Mouse (Mus musculus): Measurements from ENCODE around the gene Il31. TPM values are rescaled to one million over a fixed set of nuclear protein-coding genes. Genes with fewer than 3 reads are reported as not detected.
A peak's percentile ranks its signal among the peaks of the same experiment; 100 is the strongest.

Il31 gene
- not detected in 2 replicates for polyA plus RNA-seq (2016; fragmentation: Nextera tagmentation; extraction: Ambion mirVana)

- 8% methylated on average over 25 of the region's 25 CpGs for WGBS
- peak within 1 kb of the TSS; percentile 40 for H3K4me3 ChIP-seq
- 0 out of 2 replicates have a peak within 1 kb of the TSS, but pooled peaks have one; percentile 24 for H3K9ac ChIP-seq
- peaks cover 11% of the 10 kb centered on the region for H3K4me1 ChIP-seq (replicated peaks)
- no peaks in the 10 kb centered on the region for H3K36me3 ChIP-seq
- H3K27ac ChIP-seq (ENCODE audit: poor library complexity, severe bottlenecking), result no peak within 1 kb of the TSS
- peak within 1 kb of the TSS; percentile 72 for H3K4me2 ChIP-seq
- H3K9me3 ChIP-seq (replicated peaks), result no peaks in the 10 kb centered on the region
- H3K27me3 ChIP-seq (replicated peaks), result peaks cover 6% of the 10 kb centered on the region; the same call in 1 of the 2 replicates
- ATAC-seq (ENCODE audit: insufficient number of reproducible peaks, low FRiP score), result peak; percentile 48; the same call in 1 of the 2 replicates
Measured at GRCm38 (mm10) chr5:123489112-123489785, at the start of gene Il31, which contains the start of gene Lrrc43. Il31 (minus strand) TSS chr5:123489489. Lrrc43 (plus strand) TSS chr5:123489305.

DNA sequence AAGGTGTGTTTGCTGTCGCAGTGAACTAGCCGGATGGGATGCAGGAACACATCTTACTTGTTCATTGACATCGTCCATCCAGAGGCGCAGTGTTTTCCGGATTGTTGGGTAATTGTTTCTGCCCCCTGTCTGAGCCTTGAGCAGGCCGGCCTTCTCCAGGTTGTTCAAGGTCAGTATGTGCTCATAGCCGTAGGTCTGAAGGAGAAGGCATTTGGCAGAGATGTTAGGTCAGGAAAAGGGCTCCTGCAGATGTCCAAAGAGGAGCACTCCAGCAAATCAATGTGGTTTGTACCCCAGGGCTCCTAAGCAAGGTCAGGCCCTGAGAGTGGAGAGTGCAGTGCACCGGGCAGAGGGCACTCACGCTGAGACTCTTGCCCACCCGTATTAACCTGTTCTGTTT lies 44.5 kb upstream of the Il31 start:
- Histone ChIP-seq H3K9me3 (replicated peaks) (no peaks in the 10 kb centered on the region), H3K9ac (no peak overlapping the region), H3K27ac (ENCODE audit: poor library complexity, severe bottlenecking) (no peak overlapping the region), H3K36me3 (peaks cover 84% of the 10 kb centered on the region), H3K4me2 (no peak overlapping the region), H3K4me3 (no peak overlapping the region), H3K27me3 (replicated peaks) (no peaks in the 10 kb centered on the region), H3K4me1 (replicated peaks) (no peaks in the 10 kb centered on the region)
- no peak for ATAC-seq (ENCODE audit: insufficient number of reproducible peaks, low FRiP score)
- 89% methylated on average over 10 of the region's 10 CpGs for WGBS

- H3K27ac ChIP-seq (ENCODE audit: poor library complexity, severe bottlenecking), result no peak overlapping the region
- H3K4me2 ChIP-seq, result no peak overlapping the region
- H3K4me3 ChIP-seq, result no peak overlapping the region
- no peak for ATAC-seq (ENCODE audit: insufficient number of reproducible peaks, low FRiP score)
- WGBS, result 84% methylated on average over 8 of the region's 8 CpGs
- no peak overlapping the region for H3K9ac ChIP-seq
- no peaks in the 10 kb centered on the region for H3K4me1 ChIP-seq (replicated peaks)
- peaks cover 75% of the 10 kb centered on the region for H3K36me3 ChIP-seq
- H3K27me3 ChIP-seq (replicated peaks), result no peaks in the 10 kb centered on the region
- no peaks in the 10 kb centered on the region for H3K9me3 ChIP-seq (replicated peaks)
Measured at GRCm38 (mm10) chr5:123530056-123530455, 40.8 kb upstream of the Il31 start.

DNA sequence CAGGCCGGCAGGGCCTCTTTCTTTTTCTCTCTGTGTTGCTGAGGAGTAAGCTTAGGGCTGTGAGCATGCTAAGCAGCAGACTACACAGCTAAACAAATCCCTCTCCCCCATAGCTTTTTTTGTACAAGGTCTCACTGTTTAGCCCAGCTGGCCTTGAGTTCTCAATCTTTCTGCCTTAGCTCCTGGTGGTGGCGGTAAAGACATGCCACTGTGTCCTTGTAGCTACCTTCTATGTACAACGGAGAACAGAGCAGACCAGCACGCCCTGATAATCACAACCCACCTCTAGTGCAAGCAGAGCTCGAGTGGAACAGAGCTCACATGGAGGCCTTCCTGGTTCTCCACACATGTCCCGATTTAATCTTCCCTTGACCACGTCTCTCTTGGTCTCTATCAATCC lies 39.4 kb upstream of the Il31 start:
- H3K27ac ChIP-seq (ENCODE audit: poor library complexity, severe bottlenecking), result no peak overlapping the region

DNA sequence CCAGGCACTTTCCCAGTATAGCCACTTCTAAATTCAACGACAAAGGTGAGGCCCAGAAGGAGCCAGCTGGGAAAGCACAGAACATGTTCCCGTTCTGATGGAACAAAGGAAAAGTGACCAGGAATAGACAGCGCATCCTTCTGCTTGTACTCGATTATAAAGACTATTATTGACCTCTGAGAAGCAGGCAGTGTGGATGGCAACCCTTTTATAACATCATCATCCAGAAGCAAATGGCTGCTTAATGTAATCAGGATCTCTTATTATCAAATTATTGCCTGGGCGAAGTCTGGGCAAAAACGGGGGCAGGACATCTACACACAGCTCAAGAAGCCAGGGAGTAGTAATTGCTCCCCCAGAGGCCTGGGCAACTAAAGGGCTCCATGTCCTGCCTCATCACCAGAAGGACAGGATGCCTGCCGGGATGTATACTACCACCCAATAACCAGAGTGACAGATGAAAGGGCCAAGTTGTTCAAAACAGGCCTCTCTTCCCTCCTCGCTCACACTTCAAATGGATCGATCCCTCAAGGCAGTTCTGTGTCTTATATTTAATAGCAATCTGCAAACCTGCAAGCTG lies 36.7 kb upstream of the Il31 start:
- no peak for ATAC-seq (ENCODE audit: insufficient number of reproducible peaks, low FRiP score)
- Histone ChIP-seq H3K4me2 (no peak overlapping the region), H3K9ac (no peak overlapping the region), H3K36me3 (peaks cover 36% of the 10 kb centered on the region), H3K4me3 (no peak overlapping the region), H3K27ac (ENCODE audit: poor library complexity, severe bottlenecking) (no peak overlapping the region), H3K9me3 (replicated peaks) (no peaks in the 10 kb centered on the region), H3K4me1 (replicated peaks) (peaks cover 14% of the 10 kb centered on the region), H3K27me3 (replicated peaks) (no peaks in the 10 kb centered on the region)
- 86% methylated on average over 9 of the region's 9 CpGs for WGBS

More for the DNA sequence above, 39.4 kb upstream of the Il31 start:
- no peaks in the 10 kb centered on the region for H3K9me3 ChIP-seq (replicated peaks)
- peaks cover 63% of the 10 kb centered on the region for H3K36me3 ChIP-seq
- ATAC-seq (ENCODE audit: insufficient number of reproducible peaks, low FRiP score), result no peak
- no peaks in the 10 kb centered on the region for H3K27me3 ChIP-seq (replicated peaks)
- no peak overlapping the region for H3K4me3 ChIP-seq
- no peak overlapping the region for H3K4me2 ChIP-seq
- 66% methylated on average over 7 of the region's 7 CpGs for WGBS
- no peak overlapping the region for H3K9ac ChIP-seq
- H3K4me1 ChIP-seq (replicated peaks), result peaks cover 5% of the 10 kb centered on the region

GRCm38 (mm10) chr5:123525281-123525680 lies 36.0 kb upstream of the Il31 start, which contains the start of gene Gm49027:
Gm49027 (minus strand) TSS chr5:123525488.
- peak within 1 kb of the TSS; percentile 99 for H3K4me3 ChIP-seq

DNA sequence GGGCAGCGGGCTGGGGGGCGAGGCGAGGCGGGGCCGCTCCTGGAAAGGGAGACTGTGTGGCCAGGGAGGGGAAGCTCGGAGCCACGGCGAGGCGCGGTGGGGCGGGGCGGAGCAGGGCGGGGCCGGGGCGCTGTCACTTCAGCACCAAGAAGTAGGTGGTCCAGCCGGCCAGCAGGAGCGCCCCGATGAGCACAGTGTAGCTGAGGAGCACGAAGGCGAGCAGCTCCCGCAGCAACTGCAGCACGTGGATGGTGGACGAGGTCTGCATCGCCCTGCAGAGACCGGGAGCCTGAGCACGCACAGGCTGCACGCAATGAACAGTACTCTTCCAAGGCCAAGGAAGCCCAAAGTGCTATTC lies 35.1 kb upstream of the Il31 start:
- Histone ChIP-seq H3K9ac (no peak overlapping the region), H3K9me3 (replicated peaks) (no peaks in the 10 kb centered on the region), H3K27me3 (replicated peaks) (no peaks in the 10 kb centered on the region), H3K4me2 (peak overlapping the region; percentile 99), H3K4me1 (replicated peaks) (peaks cover 14% of the 10 kb centered on the region), H3K36me3 (peaks cover 20% of the 10 kb centered on the region), H3K27ac (ENCODE audit: poor library complexity, severe bottlenecking) (no peak overlapping the region), H3K4me3 (peak overlapping the region; percentile 99)
- under 1% methylated on average over 18 of the region's 27 CpGs for WGBS
- ATAC-seq (ENCODE audit: insufficient number of reproducible peaks, low FRiP score), result peak; percentile 96

More at GRCm38 (mm10) chr5:123525281-123525680, 36.0 kb upstream of the Il31 start, which contains the start of gene Gm49027:
- H3K27ac ChIP-seq (ENCODE audit: poor library complexity, severe bottlenecking), result no peak within 1 kb of the TSS
- H3K4me1 ChIP-seq (replicated peaks), result peaks cover 14% of the 10 kb centered on the region
- H3K27me3 ChIP-seq (replicated peaks), result no peaks in the 10 kb centered on the region
- no peak within 1 kb of the TSS for H3K9ac ChIP-seq
- H3K36me3 ChIP-seq, result peaks cover 29% of the 10 kb centered on the region
- no peaks in the 10 kb centered on the region for H3K9me3 ChIP-seq (replicated peaks)
- H3K4me2 ChIP-seq, result peak within 1 kb of the TSS; percentile 99
- no peak for ATAC-seq (ENCODE audit: insufficient number of reproducible peaks, low FRiP score)
- WGBS, result 80% methylated on average over 7 of the region's 7 CpGs

DNA sequence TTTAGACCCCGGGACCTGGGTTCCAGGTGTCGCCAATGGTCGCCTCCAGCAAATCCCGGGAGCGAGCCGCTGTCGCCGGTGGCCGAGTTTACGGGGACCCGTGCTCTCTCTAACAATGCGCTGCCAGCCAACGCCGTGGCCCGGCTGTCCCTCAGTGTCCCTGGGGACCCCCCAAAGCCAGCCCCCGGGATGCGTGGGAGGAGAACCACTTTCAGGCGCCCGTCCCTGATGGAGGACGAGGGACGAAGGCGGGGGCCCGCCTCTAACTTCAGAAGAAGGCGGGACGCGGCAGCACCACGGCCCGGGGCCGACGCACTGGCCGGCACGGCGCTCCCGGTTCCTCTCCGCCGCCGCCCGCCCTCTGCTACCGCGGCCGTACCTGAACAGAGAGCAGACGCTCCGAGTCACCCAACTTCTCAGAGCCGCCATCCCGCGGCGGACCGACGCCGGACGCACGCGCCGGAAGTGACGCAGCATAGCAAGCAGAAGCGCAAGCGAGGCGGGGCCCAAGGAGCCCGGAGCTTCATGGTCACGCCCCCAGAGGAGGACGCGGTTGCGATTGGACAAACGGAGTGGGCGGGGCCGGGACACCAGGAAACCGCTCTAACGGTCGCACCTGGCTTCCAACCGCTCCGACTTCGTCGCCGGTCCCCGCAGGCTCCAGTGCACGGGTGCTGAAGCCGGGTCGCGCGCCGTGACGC lies 34.6 kb upstream of the Il31 start, which contains the start of gene Diablo:
TSS of gene Diablo (minus strand) at position 485 of the 701 bp plus-strand sequence.
- Histone ChIP-seq H3K4me2 (peak within 1 kb of the TSS; percentile 99), H3K4me3 (peak within 1 kb of the TSS; percentile 99), H3K27ac (ENCODE audit: poor library complexity, severe bottlenecking) (peak within 1 kb of the TSS; percentile 41), H3K9me3 (replicated peaks) (no peaks in the 10 kb centered on the region), H3K27me3 (replicated peaks) (no peaks in the 10 kb centered on the region), H3K9ac (peak within 1 kb of the TSS; percentile 88), H3K4me1 (replicated peaks) (peaks cover 14% of the 10 kb centered on the region), H3K36me3 (peaks cover 20% of the 10 kb centered on the region)
- under 1% methylated on average over 81 of the region's 82 CpGs for WGBS
- peak; percentile 99 for ATAC-seq (ENCODE audit: insufficient number of reproducible peaks, low FRiP score)

DNA sequence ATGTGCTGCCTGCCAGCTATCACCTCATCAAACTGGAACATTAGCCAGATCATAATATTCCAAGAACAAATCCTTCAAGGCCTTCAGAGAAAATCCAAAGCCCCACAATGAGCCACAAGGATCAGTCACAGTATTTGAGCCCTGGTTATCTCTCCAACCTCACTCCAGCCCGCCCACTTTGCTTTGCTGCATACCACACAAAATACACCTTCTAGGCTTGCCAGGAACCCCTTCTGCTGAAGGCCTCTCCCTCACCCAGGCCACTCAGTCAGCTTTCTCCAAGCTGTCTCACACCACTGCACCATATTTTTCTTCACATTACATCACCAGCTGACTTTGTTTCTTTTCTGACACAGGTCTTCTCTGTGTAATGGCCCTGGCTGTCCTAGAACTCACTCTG lies 32.9 kb upstream of the Il31 start:
- H3K36me3 ChIP-seq, result peaks cover 24% of the 10 kb centered on the region
- H3K4me1 ChIP-seq (replicated peaks), result peaks cover 14% of the 10 kb centered on the region
- 71% methylated on average over 1 of the region's 1 CpGs for WGBS
- no peak overlapping the region for H3K9ac ChIP-seq
- no peak overlapping the region for H3K4me3 ChIP-seq
- H3K9me3 ChIP-seq (replicated peaks), result no peaks in the 10 kb centered on the region
- no peak overlapping the region for H3K27ac ChIP-seq (ENCODE audit: poor library complexity, severe bottlenecking)
- H3K4me2 ChIP-seq, result no peak overlapping the region
- ATAC-seq (ENCODE audit: insufficient number of reproducible peaks, low FRiP score), result no peak
- no peaks in the 10 kb centered on the region for H3K27me3 ChIP-seq (replicated peaks)

DNA sequence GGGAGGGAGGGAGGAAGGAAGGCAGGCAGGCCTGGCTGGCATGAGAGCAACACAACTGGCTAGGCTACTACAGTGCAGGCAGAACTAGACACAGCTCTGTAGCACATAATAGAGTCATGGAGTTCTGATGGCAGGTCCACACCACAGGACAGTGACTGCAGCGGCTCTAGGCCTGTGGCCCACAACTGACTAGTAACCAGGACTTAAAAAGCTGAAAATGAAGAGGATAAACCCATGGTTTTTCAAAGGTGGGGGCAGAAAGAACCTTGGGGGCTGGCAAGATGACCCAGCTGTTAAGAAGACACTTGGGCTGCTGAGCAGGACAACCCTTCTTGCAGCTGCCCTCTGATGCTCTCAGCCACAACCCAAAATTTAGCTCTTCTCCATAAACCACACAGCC lies 32.3 kb upstream of the Il31 start:
- Histone ChIP-seq H3K27me3 (replicated peaks) (no peaks in the 10 kb centered on the region), H3K4me2 (no peak overlapping the region), H3K36me3 (peaks cover 29% of the 10 kb centered on the region), H3K9ac (no peak overlapping the region), H3K4me3 (no peak overlapping the region), H3K27ac (ENCODE audit: poor library complexity, severe bottlenecking) (no peak overlapping the region), H3K4me1 (replicated peaks) (peaks cover 14% of the 10 kb centered on the region), H3K9me3 (replicated peaks) (no peaks in the 10 kb centered on the region)
- ATAC-seq (ENCODE audit: insufficient number of reproducible peaks, low FRiP score), result no peak
- 92% methylated on average over 1 of the region's 1 CpGs for WGBS

GRCm38 (mm10) chr5:123520666-123521065 lies 31.4 kb upstream of the Il31 start:
- no peaks in the 10 kb centered on the region for H3K9me3 ChIP-seq (replicated peaks)
- H3K4me2 ChIP-seq, result no peak overlapping the region
- WGBS, result 86% methylated on average over 9 of the region's 9 CpGs
- H3K4me1 ChIP-seq (replicated peaks), result peaks cover 14% of the 10 kb centered on the region
- H3K27ac ChIP-seq (ENCODE audit: poor library complexity, severe bottlenecking), result no peak overlapping the region
- H3K36me3 ChIP-seq, result peaks cover 39% of the 10 kb centered on the region
- no peak for ATAC-seq (ENCODE audit: insufficient number of reproducible peaks, low FRiP score)
- H3K4me3 ChIP-seq, result no peak overlapping the region
- no peaks in the 10 kb centered on the region for H3K27me3 ChIP-seq (replicated peaks)
- no peak overlapping the region for H3K9ac ChIP-seq
